Mouse (Mus musculus): ENCODE measurements around the gene Gm20422.

Gene Gm20422

DNA sequence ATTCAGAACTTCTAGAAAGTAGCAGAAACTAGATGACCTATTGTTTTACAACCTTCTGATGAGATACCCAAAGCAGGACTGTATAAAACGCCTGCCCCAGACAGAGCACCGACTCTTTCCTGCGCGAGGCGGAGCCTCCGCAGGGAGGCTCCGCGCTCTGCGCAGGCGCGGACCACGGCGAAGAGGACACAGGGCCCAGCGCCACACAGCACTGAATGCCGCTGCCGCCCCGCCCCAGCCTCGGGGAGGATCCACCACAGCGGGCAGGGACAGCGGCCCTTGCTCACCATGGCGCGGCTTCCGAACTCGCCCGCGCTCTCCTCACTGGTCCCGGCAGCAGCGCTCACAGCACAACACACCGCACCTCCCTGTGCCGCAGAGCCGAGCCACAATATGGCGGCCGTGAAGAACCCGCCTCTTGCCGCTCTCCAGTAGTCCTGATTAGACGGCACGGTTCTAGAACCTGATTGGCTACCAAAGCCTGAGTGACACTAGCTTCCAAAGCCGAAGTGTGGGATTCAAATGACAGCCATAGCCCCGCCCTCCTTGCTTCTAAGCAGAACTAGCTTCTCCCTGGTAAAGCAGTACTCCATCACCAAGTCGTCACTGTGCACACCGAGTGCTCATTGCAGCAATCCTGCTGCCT, at the start of gene Gm20422:
Gene Gm20422, minus strand, starts transcription at position 384 of the 646 bp plus-strand sequence.
- peak; percentile 80 for DNase-seq (ENCODE audit: extremely low read depth, low read depth, low spot score)

- DNase-seq (ENCODE audit: extremely low read depth, low read depth, low spot score), result peak; percentile 46
Observed at GRCm38 (mm10) chr8:69822386-69823191, 47.9 kb upstream of the Gm20422 start, which contains the start of gene Lpar2. Gene Lpar2 (plus strand): TSS chr8:69822429.

DNA sequence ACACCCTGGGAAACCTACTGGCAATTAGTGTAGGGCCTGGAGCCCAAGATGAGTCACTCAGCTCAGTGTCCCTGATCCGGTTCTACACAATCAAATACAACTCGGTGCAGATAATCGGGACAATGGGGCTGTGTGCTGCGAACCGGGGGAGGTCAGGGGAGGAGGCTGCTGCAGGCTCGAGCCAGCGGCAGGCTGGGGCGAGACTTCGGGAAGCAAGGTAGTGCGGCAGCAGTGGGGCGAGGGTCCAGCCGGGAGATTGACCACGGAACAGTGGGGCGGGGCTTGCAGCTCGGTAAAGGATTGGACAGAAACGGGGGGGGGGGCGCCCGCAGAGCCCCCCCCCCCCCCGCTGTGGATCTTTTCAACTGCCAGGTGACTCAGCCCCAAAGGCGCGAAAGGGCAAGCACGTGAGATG, 47.3 kb upstream of the Gm20422 start:
- no peak for DNase-seq (ENCODE audit: extremely low read depth, low read depth, low spot score)

- no peak for DNase-seq (ENCODE audit: extremely low read depth, low read depth, low spot score)
Observed at GRCm38 (mm10) chr8:69820466-69820865, 45.8 kb upstream of the Gm20422 start.

DNA sequence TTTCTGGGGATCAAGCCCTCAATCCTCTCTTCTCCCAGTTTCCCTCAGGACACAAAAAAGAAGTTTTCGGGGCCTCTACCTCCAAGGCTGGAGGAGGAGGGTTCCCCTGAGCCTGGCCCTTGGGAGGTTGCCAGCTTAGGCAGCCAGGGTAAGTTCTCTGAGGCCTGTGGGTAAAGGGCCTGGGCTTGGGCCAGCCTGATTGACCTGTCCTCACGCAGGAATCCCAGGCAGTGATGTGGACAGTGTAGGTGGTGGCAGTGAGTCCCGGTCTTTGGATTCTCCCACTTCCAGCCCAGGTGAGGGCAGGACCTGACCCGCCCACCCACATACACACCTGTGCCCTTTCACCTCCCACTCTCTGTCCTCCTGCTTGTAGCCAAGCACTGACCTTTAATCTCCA, 40.7 kb upstream of the Gm20422 start:
- DNase-seq (ENCODE audit: extremely low read depth, low read depth, low spot score), result no peak

GRCm38 (mm10) chr8:69814881-69815280, 40.2 kb upstream of the Gm20422 start:
- DNase-seq (ENCODE audit: extremely low read depth, low read depth, low spot score), result no peak

DNA sequence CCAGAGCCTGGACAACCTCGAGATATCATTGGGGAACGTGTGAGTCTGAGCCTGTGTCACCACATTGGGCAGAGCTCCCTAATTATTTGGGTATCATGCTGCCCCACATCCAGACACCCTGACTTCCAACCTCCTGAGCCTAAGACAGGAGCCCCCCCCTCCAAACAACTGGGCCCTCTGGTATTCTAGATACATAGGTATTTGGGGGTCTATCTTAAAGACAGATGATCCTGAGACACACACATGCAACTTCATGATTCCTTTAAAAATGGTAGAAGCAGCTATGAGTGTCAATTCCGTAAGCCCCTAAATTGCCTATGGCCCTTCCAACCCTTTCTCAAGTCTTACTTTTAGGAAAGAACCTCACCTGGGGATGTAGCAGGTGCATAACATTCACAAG, 35.1 kb upstream of the Gm20422 start:
- no peak for DNase-seq (ENCODE audit: extremely low read depth, low read depth, low spot score)

DNA sequence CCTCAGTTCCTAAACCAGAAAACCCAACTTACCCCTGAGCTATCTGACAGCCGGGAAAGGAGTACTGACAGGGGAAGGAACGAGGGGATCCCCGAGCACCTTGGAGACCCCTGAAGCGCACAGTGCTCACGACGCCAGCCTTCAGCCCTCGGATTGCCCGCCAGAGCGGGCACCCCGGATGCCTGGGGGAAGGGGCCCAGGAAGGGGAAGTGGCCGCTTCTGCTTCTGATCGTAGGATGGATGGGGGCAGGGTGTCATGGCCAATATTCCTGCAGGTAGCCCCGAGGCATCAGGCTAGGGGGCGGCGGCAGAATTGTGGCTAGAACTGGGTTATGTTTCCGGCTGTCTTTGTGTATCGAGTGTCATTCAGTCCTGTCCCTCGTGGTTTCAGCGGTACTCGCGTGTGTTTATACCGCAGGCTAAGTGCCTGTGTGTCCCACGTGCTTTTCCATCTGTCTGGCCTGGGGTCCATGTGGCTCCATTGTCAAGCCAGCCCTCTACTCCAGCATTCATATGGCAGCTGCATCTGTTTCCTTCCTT, 34.2 kb upstream of the Gm20422 start:
- DNase-seq (ENCODE audit: extremely low read depth, low read depth, low spot score), result no peak

GRCm38 (mm10) chr8:69808094-69808863, 33.6 kb upstream of the Gm20422 start, which contains the start of gene Gmip:
Gene Gmip (plus strand): TSS chr8:69808679.
- DNase-seq (ENCODE audit: extremely low read depth, low read depth, low spot score), result no peak

DNA sequence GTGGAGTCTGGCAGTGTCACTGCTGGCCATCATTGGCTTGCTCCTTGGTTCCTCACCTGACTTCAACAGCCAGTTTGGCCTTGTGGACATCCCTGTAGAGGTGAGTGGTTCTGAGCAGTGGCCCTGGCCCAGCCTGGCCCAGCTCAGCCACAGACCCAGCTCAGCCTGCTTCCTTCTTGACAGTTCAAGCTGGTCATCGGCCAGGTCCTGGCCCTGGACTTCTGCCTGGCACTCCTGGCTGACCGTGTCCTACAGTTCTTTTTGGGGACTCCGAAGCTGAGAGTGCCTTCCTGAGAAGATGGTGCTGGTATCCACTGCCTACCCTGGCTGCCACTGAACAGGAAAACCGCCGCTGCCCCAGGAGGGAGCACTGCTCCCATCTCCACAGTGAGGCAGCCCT, 32.5 kb upstream of the Gm20422 start:
- no peak for DNase-seq (ENCODE audit: extremely low read depth, low read depth, low spot score)

DNA sequence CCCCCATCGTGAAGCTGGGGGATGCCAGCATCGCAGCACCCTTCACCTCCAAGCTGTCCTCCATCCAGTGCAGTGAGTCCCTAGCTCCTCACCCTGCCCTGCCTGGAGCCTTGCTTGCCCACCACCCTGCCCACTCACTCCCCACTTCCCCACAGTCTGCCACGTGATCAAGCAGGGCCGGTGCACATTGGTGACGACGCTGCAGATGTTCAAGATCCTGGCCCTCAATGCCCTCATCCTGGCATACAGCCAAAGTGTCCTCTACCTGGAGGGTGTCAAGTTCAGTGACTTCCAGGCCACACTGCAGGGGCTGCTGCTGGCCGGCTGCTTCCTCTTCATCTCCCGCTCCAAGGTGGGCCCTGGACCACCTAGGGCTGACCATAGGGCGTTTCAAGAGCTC, 30.8 kb upstream of the Gm20422 start:
- DNase-seq (ENCODE audit: extremely low read depth, low read depth, low spot score), result no peak

DNA sequence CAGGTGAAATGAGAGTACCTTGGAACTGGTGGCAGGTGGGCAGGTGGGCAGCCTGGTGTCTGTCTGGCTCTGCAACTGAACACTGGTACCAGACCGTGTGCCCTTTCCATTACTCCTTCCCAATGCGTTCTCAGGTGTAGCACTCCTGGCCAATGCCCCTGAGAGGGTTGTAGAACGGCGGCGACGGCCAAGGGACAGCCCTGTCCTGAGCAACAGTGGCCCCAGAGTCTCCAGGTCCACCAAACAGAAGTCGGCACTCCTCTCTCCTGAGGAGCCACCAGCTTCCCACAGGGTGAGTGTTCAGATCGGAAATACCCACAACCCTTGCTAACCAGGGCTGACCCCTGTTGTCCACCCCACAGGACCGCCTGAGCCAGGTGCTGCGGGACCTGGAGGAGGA, 30.4 kb upstream of the Gm20422 start:
- no peak for DNase-seq (ENCODE audit: extremely low read depth, low read depth, low spot score)

- no peak for DNase-seq (ENCODE audit: extremely low read depth, low read depth, low spot score)
Observed at GRCm38 (mm10) chr8:69804537-69804936, 29.9 kb upstream of the Gm20422 start.

- DNase-seq (ENCODE audit: extremely low read depth, low read depth, low spot score), result no peak
Observed at GRCm38 (mm10) chr8:69803366-69803765, 28.7 kb upstream of the Gm20422 start.

DNA sequence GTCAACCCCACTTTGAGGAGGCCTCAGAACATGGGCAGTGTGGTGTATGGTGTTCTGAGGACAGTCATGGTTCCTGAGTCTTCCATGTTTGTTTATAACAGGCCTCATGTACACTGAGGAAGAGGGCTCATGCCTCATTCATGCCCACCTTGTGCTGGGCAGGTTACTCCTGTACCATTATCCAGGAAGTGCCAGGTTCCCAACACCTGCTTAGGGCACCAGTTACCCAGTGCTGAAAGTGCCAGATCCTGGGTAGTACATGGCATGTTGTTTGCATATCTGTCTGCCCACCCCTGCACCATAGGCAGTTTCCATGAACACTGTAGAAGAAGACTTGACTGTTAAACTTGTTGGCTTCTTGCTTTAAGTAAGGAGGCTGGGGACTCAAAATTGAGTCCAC, 27.5 kb upstream of the Gm20422 start:
- DNase-seq (ENCODE audit: extremely low read depth, low read depth, low spot score), result no peak

DNA sequence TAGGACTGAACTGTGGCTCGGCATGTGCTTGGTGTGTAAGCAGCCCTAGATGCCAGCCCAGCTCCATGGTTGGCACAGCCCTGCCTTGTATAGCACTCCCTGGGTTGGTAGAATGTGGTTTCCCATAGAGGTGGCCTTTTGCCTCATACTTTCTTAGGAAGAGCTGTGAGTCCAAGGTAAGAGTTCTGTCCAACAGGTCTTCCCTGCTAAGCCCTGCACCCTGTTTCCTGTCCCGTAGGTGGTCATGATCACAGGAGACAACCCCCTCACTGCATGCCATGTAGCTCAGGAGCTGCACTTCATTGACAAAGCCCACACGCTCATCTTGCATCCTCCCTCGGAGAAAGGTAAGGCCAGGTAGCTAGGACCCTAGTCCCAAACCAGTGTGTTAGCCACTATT, 27.1 kb upstream of the Gm20422 start:
- DNase-seq (ENCODE audit: extremely low read depth, low read depth, low spot score), result no peak

GRCm38 (mm10) chr8:69799946-69800345, 25.3 kb upstream of the Gm20422 start:
- DNase-seq (ENCODE audit: extremely low read depth, low read depth, low spot score), result no peak

DNA sequence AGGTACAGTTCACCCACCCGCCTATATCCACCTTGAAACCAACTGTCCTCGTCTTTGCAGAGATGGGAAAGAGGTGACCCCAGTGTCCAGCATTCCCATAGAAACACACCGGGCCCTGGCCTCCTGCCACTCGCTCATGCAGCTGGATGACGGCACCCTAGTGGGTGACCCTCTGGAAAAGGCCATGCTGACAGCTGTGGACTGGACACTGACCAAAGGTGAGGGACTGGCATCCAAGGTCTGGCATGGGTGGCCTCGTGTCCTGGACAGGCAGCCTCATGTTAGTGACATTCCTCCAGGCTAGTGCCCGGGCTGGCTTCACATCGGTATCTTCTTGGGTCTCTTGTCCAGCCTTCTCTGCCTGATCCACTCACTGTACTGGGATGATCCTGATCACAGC, 24.6 kb upstream of the Gm20422 start:
- DNase-seq (ENCODE audit: extremely low read depth, low read depth, low spot score), result no peak

- no peak for DNase-seq (ENCODE audit: extremely low read depth, low read depth, low spot score)
Observed at GRCm38 (mm10) chr8:69797661-69798060, 23.0 kb upstream of the Gm20422 start.

DNA sequence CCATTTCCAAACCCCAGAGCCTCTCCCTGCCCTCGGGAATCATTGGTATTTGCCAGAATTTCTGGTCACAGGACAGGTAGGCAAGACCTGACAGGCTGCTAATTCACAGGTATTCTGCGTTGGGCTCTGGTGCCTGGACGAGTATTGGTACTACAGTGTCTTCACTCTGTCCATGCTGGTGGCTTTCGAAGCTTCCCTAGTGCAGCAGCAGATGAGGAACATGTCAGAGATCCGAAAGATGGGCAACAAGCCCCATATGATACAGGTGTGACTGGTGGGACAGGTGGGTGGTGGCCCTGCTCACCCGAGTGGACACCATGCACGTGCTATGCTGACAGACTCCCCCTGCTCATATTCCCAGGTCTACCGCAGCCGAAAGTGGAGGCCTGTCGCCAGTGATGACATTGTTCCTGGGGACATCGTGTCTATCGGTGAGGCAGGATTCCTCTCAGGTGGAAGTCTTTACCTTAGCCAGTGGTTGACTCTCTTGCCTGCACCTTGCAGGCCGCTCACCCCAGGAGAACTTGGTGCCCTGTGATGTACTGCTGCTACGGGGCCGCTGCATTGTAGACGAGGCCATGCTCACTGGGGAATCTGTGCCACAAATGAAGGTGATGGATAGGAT, 22.1 kb upstream of the Gm20422 start:
- DNase-seq (ENCODE audit: extremely low read depth, low read depth, low spot score), result no peak

- no peak for DNase-seq (ENCODE audit: extremely low read depth, low read depth, low spot score)
Observed at GRCm38 (mm10) chr8:69794901-69795300, 20.2 kb upstream of the Gm20422 start.

All from fat pad, adult 2 months (tissue).